Mouse (Mus musculus): ENCODE results near the gene Nptn. TPM values are rescaled to one million over a fixed set of nuclear protein-coding genes. Genes with fewer than 3 reads are reported as not detected.
A peak's percentile ranks its signal among the peaks of the same experiment; 100 is the strongest.

The Nptn gene
- polyA plus RNA-seq, 1 experiment: 425 TPM

- TF ChIP-seq CTCF (IDR thresholded peaks at IDR 0.05; ENCODE audit: insufficient read depth, low read depth, low read length) (no peak), POLR2A (IDR thresholded peaks at IDR 0.05; ENCODE audit: insufficient read depth, low read depth, low read length) (no peak)
- WGBS: 52% methylated on average over 2 of the region's 2 CpGs
- Histone ChIP-seq H3K4me3 (ENCODE audit: insufficient read depth, low read depth, low read length) (no peak overlapping the region), H3K4me1 (ENCODE audit: control insufficient read depth, insufficient read depth, low read length) (no peaks in the 10 kb centered on the region), H3K27ac (ENCODE audit: insufficient read depth, low read depth, low read length) (no peak overlapping the region)
These were observed 48.4 kb downstream of the Nptn start for GRCm38 (mm10) chr9:58630441-58630840.

GRCm38 (mm10) chr9:58648406-58649264, 66.6 kb downstream of the Nptn start:
- 58% methylated on average over 6 of the region's 6 CpGs for WGBS
- TF ChIP-seq POLR2A (IDR thresholded peaks at IDR 0.05; ENCODE audit: insufficient read depth, low read depth, low read length) (no peak), CTCF (IDR thresholded peaks at IDR 0.05; ENCODE audit: insufficient read depth, low read depth, low read length) (no peak)
- Histone ChIP-seq H3K27ac (ENCODE audit: insufficient read depth, low read depth, low read length) (peak overlapping the region; percentile 21; the same call in 1 of the 2 replicates), H3K4me1 (ENCODE audit: control insufficient read depth, insufficient read depth, low read length) (peaks cover 4% of the 10 kb centered on the region), H3K4me3 (ENCODE audit: insufficient read depth, low read depth, low read length) (no peak overlapping the region)

GRCm38 (mm10) chr9:58649265-58649626, 67.2 kb downstream of the Nptn start:
- Histone ChIP-seq H3K4me3 (ENCODE audit: insufficient read depth, low read depth, low read length) (no peak overlapping the region), H3K27ac (ENCODE audit: insufficient read depth, low read depth, low read length) (no peak overlapping the region), H3K4me1 (ENCODE audit: control insufficient read depth, insufficient read depth, low read length) (peaks cover 4% of the 10 kb centered on the region)
- TF ChIP-seq POLR2A (IDR thresholded peaks at IDR 0.05; ENCODE audit: insufficient read depth, low read depth, low read length): no peak
- 26% methylated on average over 4 of the region's 4 CpGs for WGBS

- peaks cover 4% of the 10 kb centered on the region for H3K4me1 ChIP-seq (ENCODE audit: control insufficient read depth, insufficient read depth, low read length)
- H3K4me3 ChIP-seq (ENCODE audit: insufficient read depth, low read depth, low read length): no peak overlapping the region
- H3K27ac ChIP-seq (ENCODE audit: insufficient read depth, low read depth, low read length): no peak overlapping the region
- TF ChIP-seq POLR2A (IDR thresholded peaks at IDR 0.05; ENCODE audit: insufficient read depth, low read depth, low read length) (no peak), CTCF (IDR thresholded peaks at IDR 0.05; ENCODE audit: insufficient read depth, low read depth, low read length) (no peak)
- 44% methylated on average over 4 of the region's 4 CpGs for WGBS
These were observed 70.0 kb downstream of the Nptn start for GRCm38 (mm10) chr9:58651993-58652392.

- TF ChIP-seq CTCF (IDR thresholded peaks at IDR 0.05; ENCODE audit: insufficient read depth, low read depth, low read length): no peak
- no peak for TF ChIP-seq POLR2A (IDR thresholded peaks at IDR 0.05; ENCODE audit: insufficient read depth, low read depth, low read length)
- Histone ChIP-seq H3K4me1 (ENCODE audit: control insufficient read depth, insufficient read depth, low read length) (no peaks in the 10 kb centered on the region), H3K27ac (ENCODE audit: insufficient read depth, low read depth, low read length) (no peak overlapping the region), H3K4me3 (ENCODE audit: insufficient read depth, low read depth, low read length) (no peak overlapping the region)
- 75% methylated on average over 4 of the region's 4 CpGs for WGBS
These were observed 72.5 kb downstream of the Nptn start for GRCm38 (mm10) chr9:58654494-58654893.

DNA sequence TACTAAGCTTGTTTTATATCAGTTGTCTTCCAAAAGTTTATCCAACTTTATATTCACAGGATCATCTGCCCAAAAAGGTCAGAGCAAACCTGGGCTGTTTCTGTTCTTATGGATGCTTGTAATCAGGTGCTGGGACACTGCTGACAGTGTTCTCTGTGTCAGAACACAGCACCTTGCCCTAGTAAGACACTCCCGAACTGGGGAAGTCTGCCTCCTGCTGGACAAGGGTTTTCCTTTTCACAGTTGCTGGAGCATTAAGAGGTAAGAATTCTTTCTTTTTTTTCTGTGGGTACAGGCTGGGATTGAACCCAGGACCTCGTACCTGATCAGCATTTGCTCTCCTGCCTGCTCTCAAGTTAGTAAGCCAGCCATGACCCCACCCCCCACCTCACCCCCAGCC, 74.4 kb downstream of the Nptn start:
- Histone ChIP-seq H3K27ac (ENCODE audit: insufficient read depth, low read depth, low read length) (no peak overlapping the region), H3K4me3 (ENCODE audit: insufficient read depth, low read depth, low read length) (no peak overlapping the region), H3K4me1 (ENCODE audit: control insufficient read depth, insufficient read depth, low read length) (peaks cover 6% of the 10 kb centered on the region; the same call in 1 of the 2 replicates)
- WGBS: 64% methylated on average over 2 of the region's 2 CpGs
- no peak for TF ChIP-seq POLR2A (IDR thresholded peaks at IDR 0.05; ENCODE audit: insufficient read depth, low read depth, low read length)
- no peak for TF ChIP-seq CTCF (IDR thresholded peaks at IDR 0.05; ENCODE audit: insufficient read depth, low read depth, low read length)

- 91% methylated on average over 2 of the region's 2 CpGs for WGBS
- Histone ChIP-seq H3K4me3 (ENCODE audit: insufficient read depth, low read depth, low read length) (no peak overlapping the region), H3K4me1 (ENCODE audit: control insufficient read depth, insufficient read depth, low read length) (peaks cover 6% of the 10 kb centered on the region; the same call in 1 of the 2 replicates), H3K27ac (ENCODE audit: insufficient read depth, low read depth, low read length) (no peak overlapping the region)
- no peak for TF ChIP-seq CTCF (IDR thresholded peaks at IDR 0.05; ENCODE audit: insufficient read depth, low read depth, low read length)
- TF ChIP-seq POLR2A (IDR thresholded peaks at IDR 0.05; ENCODE audit: insufficient read depth, low read depth, low read length): no peak
These were observed 74.8 kb downstream of the Nptn start for GRCm38 (mm10) chr9:58656824-58657223.

- 83% methylated on average over 5 of the region's 5 CpGs for WGBS
- no peak overlapping the region for H3K4me3 ChIP-seq (ENCODE audit: insufficient read depth, low read depth, low read length)
- H3K27ac ChIP-seq (ENCODE audit: insufficient read depth, low read depth, low read length): no peak overlapping the region
- no peak for TF ChIP-seq CTCF (IDR thresholded peaks at IDR 0.05; ENCODE audit: insufficient read depth, low read depth, low read length)
- TF ChIP-seq POLR2A (IDR thresholded peaks at IDR 0.05; ENCODE audit: insufficient read depth, low read depth, low read length): no peak
- peaks cover 6% of the 10 kb centered on the region; the same call in 1 of the 2 replicates for H3K4me1 ChIP-seq (ENCODE audit: control insufficient read depth, insufficient read depth, low read length)
These were observed 75.9 kb downstream of the Nptn start for GRCm38 (mm10) chr9:58657735-58658512.

Measured in olfactory bulb, adult 2 months (tissue).